ENCODE assay signal across 8 mouse cellular contexts in genomic region chr16:57549061-57550037, GRCm38 (mm10). TPM values are rescaled to one million over a fixed set of nuclear protein-coding genes. Genes with fewer than 3 reads are reported as not detected.
DNase-seq lines count a peak whose midpoint lies in the region; ATAC-seq and TF ChIP-seq lines count a peak whose summit lies in the region.

No protein-coding gene starts in this region.

- no peaks in the 10 kb centered on the region for H3K9me3 ChIP-seq in embryonic facial prominence, embryonic 15.5 days (replicated peaks)
- H3K9me3 ChIP-seq in heart, embryonic 14.5 days (ENCODE audit: control insufficient read depth, low read length) = no peaks in the 10 kb centered on the region
- H3K9me3 ChIP-seq in kidney, postnatal 0 days (replicated peaks; ENCODE audit: low read length) = no peaks in the 10 kb centered on the region
- H3K9me3 ChIP-seq in liver, embryonic 16.5 days (replicated peaks; ENCODE audit: control insufficient read depth, low read length) = no peaks in the 10 kb centered on the region
- H3K9me3 ChIP-seq in neural tube, embryonic 11.5 days (ENCODE audit: control insufficient read depth, low read length) = no peaks in the 10 kb centered on the region
- H3K9me3 ChIP-seq in stomach, postnatal 0 days (ENCODE audit: control insufficient read depth, low read length) = no peaks in the 10 kb centered on the region

- H3K9ac ChIP-seq in embryonic facial prominence, embryonic 15.5 days = peak overlapping the region; percentile 82
- peak overlapping the region; percentile 97 for H3K9ac ChIP-seq in heart, embryonic 14.5 days (ENCODE audit: low read length)
- H3K9ac ChIP-seq in kidney, postnatal 0 days (ENCODE audit: low read depth, low read length) = peak overlapping the region; percentile 94
- peak overlapping the region; percentile 56 for H3K9ac ChIP-seq in liver, embryonic 16.5 days (ENCODE audit: low read depth, low read length)
- peak overlapping the region; percentile 91 for H3K9ac ChIP-seq in neural tube, embryonic 11.5 days (ENCODE audit: low read length)
- peak overlapping the region; percentile 99 for H3K9ac ChIP-seq in stomach, postnatal 0 days (ENCODE audit: low read length)

- H3K36me3 ChIP-seq in embryonic facial prominence, embryonic 15.5 days = no peaks in the 10 kb centered on the region
- peaks cover 19% of the 10 kb centered on the region; the same call in 1 of the 2 replicates for H3K36me3 ChIP-seq in heart, embryonic 14.5 days (ENCODE audit: control insufficient read depth, insufficient read depth, low read length)
- H3K36me3 ChIP-seq in kidney, postnatal 0 days (ENCODE audit: insufficient read depth, low read length) = no peaks in the 10 kb centered on the region
- H3K36me3 ChIP-seq in liver, embryonic 16.5 days (ENCODE audit: control insufficient read depth, insufficient read depth) = no peaks in the 10 kb centered on the region
- no peaks in the 10 kb centered on the region for H3K36me3 ChIP-seq in neural tube, embryonic 11.5 days (ENCODE audit: control insufficient read depth, insufficient read depth, low read length)
- H3K36me3 ChIP-seq in stomach, postnatal 0 days (ENCODE audit: control insufficient read depth, insufficient read depth, low read length) = no peaks in the 10 kb centered on the region

- no peaks in the 10 kb centered on the region for H3K27me3 ChIP-seq in embryonic facial prominence, embryonic 15.5 days
- no peaks in the 10 kb centered on the region for H3K27me3 ChIP-seq in heart, embryonic 14.5 days (ENCODE audit: control insufficient read depth, insufficient read depth, low read length)
- H3K27me3 ChIP-seq in kidney, postnatal 0 days (ENCODE audit: insufficient read depth, low read length) = no peaks in the 10 kb centered on the region
- peaks cover 14% of the 10 kb centered on the region for H3K27me3 ChIP-seq in liver, embryonic 16.5 days (ENCODE audit: control insufficient read depth, insufficient read depth, low read depth, low read length)
- H3K27me3 ChIP-seq in neural tube, embryonic 11.5 days (ENCODE audit: control insufficient read depth, insufficient read depth, low read length) = no peaks in the 10 kb centered on the region
- H3K27me3 ChIP-seq in stomach, postnatal 0 days (ENCODE audit: control insufficient read depth, insufficient read depth, low read length) = no peaks in the 10 kb centered on the region

- H3K4me3 ChIP-seq in embryonic facial prominence, embryonic 15.5 days (replicated peaks) = peak overlapping the region; percentile 77
- H3K4me3 ChIP-seq in heart, embryonic 14.5 days (ENCODE audit: control insufficient read depth in 1 of 2, insufficient read depth in 1 of 2, low read depth in 1 of 2, low read length in 2 of 2) = peak overlapping the region; percentile 85 to 86
- peak overlapping the region; percentile 78 for H3K4me3 ChIP-seq in kidney, postnatal 0 days (replicated peaks; ENCODE audit: low read depth, low read length)
- H3K4me3 ChIP-seq in liver, embryonic 16.5 days (ENCODE audit: low read depth, low read length) = peak overlapping the region; percentile 62
- peak overlapping the region; percentile 73 for H3K4me3 ChIP-seq in neural tube, embryonic 11.5 days (ENCODE audit: low read depth, low read length)
- H3K4me3 ChIP-seq in stomach, postnatal 0 days (ENCODE audit: low read depth, low read length) = peak overlapping the region; percentile 86

- peak overlapping the region; percentile 86 for H3K4me2 ChIP-seq in embryonic facial prominence, embryonic 15.5 days (replicated peaks)
- peak overlapping the region; percentile 86 for H3K4me2 ChIP-seq in heart, embryonic 14.5 days (ENCODE audit: low read length)
- peak overlapping the region; percentile 85 for H3K4me2 ChIP-seq in kidney, postnatal 0 days (ENCODE audit: low read length)
- H3K4me2 ChIP-seq in liver, embryonic 16.5 days (ENCODE audit: low read depth, low read length) = peak overlapping the region; percentile 73
- peak overlapping the region; percentile 68 for H3K4me2 ChIP-seq in neural tube, embryonic 11.5 days (ENCODE audit: low read depth)
- H3K4me2 ChIP-seq in stomach, postnatal 0 days (replicated peaks; ENCODE audit: low read depth) = peak overlapping the region; percentile 79

- no peak for TF ChIP-seq CTCF in kidney, postnatal 0 days (IDR thresholded peaks at IDR 0.05; ENCODE audit: low read depth)
- TF ChIP-seq CTCF in stomach, postnatal 0 days (IDR thresholded peaks at IDR 0.05; ENCODE audit: low read depth) = no peak

- WGBS in embryonic facial prominence, embryonic 15.5 days = 2% methylated on average over 56 of the region's 64 CpGs
- under 1% methylated on average over 60 of the region's 64 CpGs for WGBS in heart, embryonic 14.5 days
- WGBS in kidney, postnatal 0 days = 2% methylated on average over 62 of the region's 64 CpGs
- WGBS in liver, embryonic 16.5 days (ENCODE audit: insufficient replicate concordance) = under 1% methylated on average over 58 of the region's 64 CpGs
- WGBS in neural tube, embryonic 11.5 days = 2% methylated on average over 64 of the region's 64 CpGs
- WGBS in stomach, postnatal 0 days = 1% methylated on average over 64 of the region's 64 CpGs

- ATAC-seq in embryonic facial prominence, embryonic 15.5 days (ENCODE audit: insufficient number of reproducible peaks, low FRiP score, low TSS enrichment, low read depth) = peak; percentile 92
- ATAC-seq in heart, embryonic 14.5 days (ENCODE audit: insufficient number of reproducible peaks, insufficient read depth, low FRiP score, low read depth) = peak; percentile 92
- peak; percentile 95 for ATAC-seq in kidney, postnatal 0 days (replicated peaks; ENCODE audit: low FRiP score, low read depth)
- peak; percentile 80 for ATAC-seq in liver, embryonic 16.5 days (ENCODE audit: low read depth)
- peak; percentile 97 for ATAC-seq in neural tube, embryonic 11.5 days (ENCODE audit: insufficient read depth, low FRiP score, low TSS enrichment)
- peak; percentile 96 for ATAC-seq in stomach, postnatal 0 days (ENCODE audit: low FRiP score, low TSS enrichment)

- no peak for TF ChIP-seq EP300 in stomach, postnatal 0 days (optimal IDR thresholded peaks at IDR 0.05)

- H3K27ac ChIP-seq in embryonic facial prominence, embryonic 15.5 days (replicated peaks) = peak overlapping the region; percentile 80
- H3K27ac ChIP-seq in heart, embryonic 14.5 days (replicated peaks in 1 of 2; ENCODE audit: control insufficient read depth in 1 of 2, insufficient read depth in 1 of 2, low read depth in 2 of 2, low read length in 2 of 2) = peak overlapping the region; percentile 66 to 85
- H3K27ac ChIP-seq in kidney, postnatal 0 days = peak overlapping the region; percentile 80; the same call in 1 of the 2 replicates
- H3K27ac ChIP-seq in liver, embryonic 16.5 days (ENCODE audit: low read length) = no peak overlapping the region
- no peak overlapping the region for H3K27ac ChIP-seq in neural tube, embryonic 11.5 days (ENCODE audit: low read depth, low read length)
- H3K27ac ChIP-seq in stomach, postnatal 0 days (replicated peaks) = peak overlapping the region; percentile 97

- DNase-seq in A20 (ENCODE audit: low read depth, low spot score) = peak; percentile 73
- DNase-seq in adrenal gland, adult 8-10 months = peak; percentile 60
- peak; percentile 84 for DNase-seq in kidney, postnatal 0 days (ENCODE audit: low spot score)
- DNase-seq in neural tube, embryonic 11.5 days (ENCODE audit: low spot score) = peak; percentile 83
- DNase-seq in stomach, postnatal 0 days (ENCODE audit: low spot score) = peak; percentile 85

- H3K4me1 ChIP-seq in embryonic facial prominence, embryonic 15.5 days = peaks cover 15% of the 10 kb centered on the region; the same call in 1 of the 2 replicates
- peaks cover 8 to 31% of the 10 kb centered on the region in 2 experiments for H3K4me1 ChIP-seq in heart, embryonic 14.5 days (ENCODE audit: control insufficient read depth in 2 of 2, insufficient read depth in 2 of 2, low read length in 2 of 2)
- H3K4me1 ChIP-seq in kidney, postnatal 0 days (replicated peaks; ENCODE audit: insufficient read depth, low read length) = no peaks in the 10 kb centered on the region; the same call in none of the 2 replicates
- H3K4me1 ChIP-seq in liver, embryonic 16.5 days (ENCODE audit: control insufficient read depth, low read depth, low read length) = no peaks in the 10 kb centered on the region
- no peaks in the 10 kb centered on the region for H3K4me1 ChIP-seq in neural tube, embryonic 11.5 days (ENCODE audit: control insufficient read depth, insufficient read depth, low read length)
- peaks cover 2% of the 10 kb centered on the region; the same call in 1 of the 2 replicates for H3K4me1 ChIP-seq in stomach, postnatal 0 days (replicated peaks; ENCODE audit: control insufficient read depth, insufficient read depth)

RNA-seq across cellular contexts. Expression of gene Cmss1, which starts 57.3 kb away (rescaled TPM):
- 10 to 100 TPM; 16.6 to 25.6 (median 17.6) TPM for total RNA-seq in adrenal gland, adult 8-10 months (2022)
- 43.2 and 48.3 TPM in 2 replicates for polyA plus RNA-seq in embryonic facial prominence, embryonic 15.5 days (2015; fragmentation: Nextera tagmentation; extraction: Ambion mirVana)
- 35.1 and 35.6 TPM in 2 replicates for polyA plus RNA-seq in heart, embryonic 14.5 days (2014; fragmentation: Nextera tagmentation; extraction: Ambion mirVana)
- polyA plus RNA-seq in kidney, postnatal 0 days (2015; fragmentation: Nextera tagmentation; extraction: Ambion mirVana) = 50.4 and 50.5 TPM in 2 replicates
- polyA plus RNA-seq in liver, embryonic 16.5 days (2015; fragmentation: Nextera tagmentation; extraction: Ambion mirVana) = 18.6 and 19.1 TPM in 2 replicates
- polyA plus RNA-seq in neural tube, embryonic 11.5 days (2014; fragmentation: Nextera tagmentation; extraction: Ambion mirVana) = 40.6 and 49.6 TPM in 2 replicates
- 24.5 and 26.5 TPM in 2 replicates for polyA plus RNA-seq in stomach, postnatal 0 days (2015; fragmentation: Nextera tagmentation; extraction: Ambion mirVana)

Comparison
In these comparisons a context has a peak if more than half of its experiments do, and no peak if none do; other contexts are left out.
1. H3K27ac ChIP-seq: peak in embryonic facial prominence, embryonic 15.5 days (single experiment), heart, embryonic 14.5 days (2 of 2), kidney, postnatal 0 days (single experiment) and stomach, postnatal 0 days (single experiment); none in liver, embryonic 16.5 days (single experiment) and neural tube, embryonic 11.5 days (single experiment).
2. Peak in every context shown above with its lines, with median percentiles within 50 percentile points of each other: DNase-seq, ATAC-seq, H3K4me2 ChIP-seq, H3K4me3 ChIP-seq and H3K9ac ChIP-seq.